Mouse (Mus musculus) spleen, adult 2 months (tissue): ENCODE results near the gene Fh1.

ENCODE experiments used
- CTCF ChIP-seq: fragments of 200-500 bp; IDR thresholded peaks from 2 replicates; pipeline ENCODE4 v1.5.1; 2011; ENCODE audit warnings: mild to moderate bottlenecking, inconsistent platforms; ENCODE audit not compliant: insufficient read depth, insufficient read length, insufficient replicate concordance; ENCODE audit errors: extremely low read depth
- POLR2A ChIP-seq: fragments of 200-500 bp; IDR thresholded peaks from 2 replicates; pipeline ENCODE4 v1.6.1; 2011; ENCODE audit warnings: low read depth, low read length, inconsistent platforms

- TF ChIP-seq CTCF = no peak
- no peak; the same call in 1 of the 2 replicates for TF ChIP-seq POLR2A
These were observed 34.5 kb upstream of the Fh1 start for GRCm38 (mm10) chr1:175659900-175660299.
